Mouse (Mus musculus): ENCODE measurements around the gene Aatf. TPM values are rescaled to one million over a fixed set of nuclear protein-coding genes. Genes with fewer than 3 reads are reported as not detected.

The Aatf gene
- 49.5 to 57.7 TPM (median 51.2 TPM) in 3 replicates for total RNA-seq (2017)

DNA sequence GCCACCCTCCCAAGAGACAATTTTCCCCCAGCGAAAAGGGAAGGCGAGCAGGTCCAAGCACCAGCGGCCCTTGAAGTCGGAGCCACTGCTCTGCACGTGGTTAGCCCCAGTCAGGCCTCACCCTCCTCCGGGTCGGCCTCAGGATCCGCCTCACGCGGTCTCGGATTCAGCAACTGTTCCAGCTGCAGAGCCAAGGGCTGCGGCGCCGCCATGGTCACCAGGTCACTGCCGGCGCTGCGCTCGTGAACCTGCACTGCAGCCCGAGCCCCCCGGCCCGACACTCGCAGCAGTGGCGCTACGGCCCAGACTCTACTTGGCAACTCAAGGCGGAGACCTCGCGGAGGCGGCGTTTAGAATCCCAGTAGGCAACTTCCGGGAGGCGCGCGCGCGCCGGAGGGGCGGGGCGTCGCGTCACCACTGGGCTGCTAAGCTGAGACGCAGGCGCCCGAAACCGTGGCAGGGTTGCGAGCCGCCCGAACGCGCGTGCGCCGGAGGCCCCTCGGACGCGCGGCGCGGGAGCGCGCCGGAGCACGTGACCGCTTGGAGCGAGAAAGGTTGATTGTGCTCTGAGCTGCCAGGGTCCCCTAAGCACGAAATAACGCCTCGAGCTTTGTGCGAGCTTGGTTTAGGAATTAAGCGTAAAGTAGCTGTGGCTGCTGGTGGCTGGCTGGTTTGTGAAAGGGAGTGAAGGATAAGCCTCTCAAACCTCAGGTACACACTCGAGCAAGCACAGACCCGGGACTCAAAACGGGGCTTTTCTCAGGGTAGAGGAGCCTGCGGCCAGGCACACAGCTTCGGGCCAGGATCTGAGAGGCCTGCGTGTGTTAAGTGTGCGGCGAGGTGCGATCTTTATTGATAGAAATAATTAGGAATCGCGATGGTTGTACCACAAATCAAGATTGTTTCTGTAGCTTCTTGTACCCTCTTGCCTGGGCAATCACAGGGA, at the start of gene Aatf:
Gene Aatf, minus strand, starts transcription at position 352 of the 946 bp plus-strand sequence.
- ATAC-seq (replicated peaks; ENCODE audit: insufficient number of reproducible peaks, low FRiP score, low TSS enrichment, poor library complexity, severe bottlenecking) = peak; percentile 95

DNA sequence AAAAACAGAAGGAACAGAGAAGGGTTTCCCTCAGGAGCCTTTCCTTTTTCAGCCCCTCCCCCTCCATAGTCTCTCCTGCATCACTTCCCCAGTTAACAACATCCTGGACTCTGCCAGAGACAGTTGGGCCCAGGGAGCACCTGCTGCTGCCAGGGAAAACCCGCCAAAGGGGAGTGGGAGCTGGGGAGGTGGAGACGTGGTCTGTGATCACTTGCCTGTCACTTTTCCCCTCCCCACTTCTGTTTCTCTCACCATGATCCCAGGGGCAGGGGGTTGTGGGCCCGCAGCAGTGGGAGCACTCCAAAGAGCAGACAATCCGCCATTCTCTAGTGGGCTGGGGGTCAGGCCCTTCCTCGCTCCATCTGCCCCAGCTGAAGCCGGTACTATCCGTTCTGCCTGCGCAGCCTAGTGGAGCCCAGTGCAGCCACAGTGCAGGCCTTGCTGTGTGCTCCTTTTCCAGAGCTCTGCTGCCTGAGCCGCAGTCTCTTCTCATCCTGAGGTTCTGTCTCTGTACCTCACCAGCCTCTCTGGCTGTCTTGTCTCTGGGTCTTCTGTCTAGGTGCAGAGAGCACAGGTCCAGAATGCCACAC, 49.5 kb upstream of the Aatf start:
- no peak for ATAC-seq (replicated peaks; ENCODE audit: insufficient number of reproducible peaks, low FRiP score, low TSS enrichment, poor library complexity, severe bottlenecking)

DNA sequence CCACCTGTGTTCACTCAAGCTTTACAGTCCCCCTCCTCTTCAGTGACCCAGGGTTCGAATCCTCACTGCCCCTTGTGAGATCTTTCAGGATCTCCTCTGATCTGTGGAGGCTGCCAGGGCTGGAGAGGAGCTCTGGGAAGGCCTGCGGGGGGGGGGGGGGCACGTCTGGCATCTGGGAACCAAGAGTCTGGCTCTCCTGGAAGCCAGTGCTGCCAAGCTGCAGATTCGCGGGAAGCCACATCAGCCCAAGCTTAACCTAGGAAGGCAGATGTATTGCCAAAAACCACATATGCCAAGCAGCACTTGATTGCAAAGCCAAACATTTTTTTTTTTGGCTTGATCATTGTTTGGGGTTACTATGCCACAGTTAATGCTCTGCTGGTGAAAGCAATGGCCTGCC, 48.2 kb upstream of the Aatf start:
- no peak for ATAC-seq (replicated peaks; ENCODE audit: insufficient number of reproducible peaks, low FRiP score, low TSS enrichment, poor library complexity, severe bottlenecking)

DNA sequence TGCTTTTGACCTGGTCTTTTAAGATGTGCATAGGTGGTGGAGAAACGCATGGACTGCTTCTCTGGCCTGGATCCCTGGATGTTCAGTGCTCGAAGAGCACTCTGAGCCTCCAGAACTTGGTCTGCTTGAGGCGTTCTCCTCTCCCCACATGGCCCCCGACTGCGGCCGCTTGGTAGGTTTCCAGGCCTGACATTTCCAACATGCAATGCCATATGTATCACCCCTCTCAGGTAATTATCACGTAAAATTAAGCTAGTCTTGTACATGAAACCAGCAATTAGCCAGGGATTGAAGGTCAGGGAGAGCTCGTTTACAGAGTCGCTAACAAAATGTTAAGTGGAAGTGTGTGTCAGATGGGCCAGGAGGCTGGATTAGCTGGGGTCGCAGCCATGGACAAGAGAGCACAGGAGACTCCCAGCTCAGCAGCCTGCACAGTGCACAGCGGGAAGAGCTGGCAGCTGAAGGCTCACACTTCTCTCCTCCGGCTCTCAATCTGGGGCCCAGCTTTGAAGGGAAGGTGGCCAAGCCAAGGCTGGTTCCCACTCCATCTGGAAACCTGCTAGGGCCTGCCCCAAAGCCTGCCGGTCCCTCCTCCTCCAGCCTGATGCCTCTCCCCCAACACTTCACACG, 40.6 kb upstream of the Aatf start:
- ATAC-seq (replicated peaks; ENCODE audit: insufficient number of reproducible peaks, low FRiP score, low TSS enrichment, poor library complexity, severe bottlenecking) = no peak

DNA sequence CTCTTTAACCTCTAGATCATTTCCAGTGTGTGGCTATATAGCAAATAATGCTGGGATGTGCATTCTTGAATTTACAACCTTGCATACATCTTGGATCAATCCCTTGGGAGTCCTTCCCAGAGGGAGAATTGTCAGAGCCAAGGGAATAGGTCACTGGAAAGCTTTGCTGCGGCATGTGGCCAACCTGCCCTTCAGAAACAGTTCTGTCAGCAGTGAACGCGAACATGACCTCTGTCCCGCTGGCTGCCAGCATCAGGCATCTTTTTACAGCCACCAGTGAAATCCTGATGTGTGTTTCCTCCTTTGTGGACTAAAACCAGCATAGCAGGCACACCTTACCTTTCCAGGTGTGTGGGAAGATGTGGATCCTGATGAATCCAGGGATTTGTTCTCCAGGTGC, 38.0 kb upstream of the Aatf start:
- ATAC-seq (replicated peaks; ENCODE audit: insufficient number of reproducible peaks, low FRiP score, low TSS enrichment, poor library complexity, severe bottlenecking) = no peak

DNA sequence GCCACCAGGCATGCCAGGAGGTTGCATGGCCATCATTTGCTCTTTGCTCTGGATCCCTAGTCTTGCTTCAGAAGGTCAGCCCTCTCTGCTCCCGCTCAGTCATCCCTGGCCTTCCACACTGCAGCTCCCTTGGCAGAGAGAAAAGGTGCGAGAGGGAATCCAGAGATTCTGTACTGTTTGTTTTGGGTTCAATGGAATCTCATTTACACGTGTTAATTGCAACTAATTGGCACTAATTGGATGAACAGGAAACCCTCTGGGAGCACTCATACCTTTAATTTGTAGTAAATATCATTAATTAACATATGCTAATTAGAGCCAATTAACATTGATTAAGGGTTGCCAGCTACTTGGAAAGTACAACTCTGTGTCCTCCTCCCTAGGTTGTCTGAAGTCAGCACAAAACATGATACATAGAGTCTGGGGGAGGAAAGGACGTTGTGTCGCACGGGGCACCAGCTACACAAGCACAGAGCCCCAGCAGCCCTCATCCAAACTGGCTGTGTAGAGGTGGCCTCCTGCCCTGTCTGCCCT, 36.0 kb upstream of the Aatf start:
- ATAC-seq (replicated peaks; ENCODE audit: insufficient number of reproducible peaks, low FRiP score, low TSS enrichment, poor library complexity, severe bottlenecking) = no peak

DNA sequence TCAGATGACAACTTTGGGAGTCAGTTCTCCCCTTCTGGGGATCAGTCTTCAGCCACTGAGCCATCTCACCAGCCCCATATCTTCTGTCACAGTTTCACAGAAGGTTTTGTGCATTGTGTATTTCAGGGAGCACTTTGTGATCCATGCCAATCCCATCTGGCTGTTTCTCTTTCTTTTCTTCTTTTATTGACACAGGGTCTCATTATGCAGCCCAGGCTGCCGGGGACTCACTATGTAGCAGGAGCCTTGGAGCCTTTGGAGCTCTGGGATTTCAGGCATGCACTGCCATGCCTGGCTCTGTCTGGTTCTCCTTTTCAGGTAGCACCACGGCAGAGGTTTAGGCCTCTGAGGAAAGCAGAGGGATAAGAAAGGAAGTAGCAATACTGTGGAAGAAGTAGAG, 35.0 kb upstream of the Aatf start:
- ATAC-seq (replicated peaks; ENCODE audit: insufficient number of reproducible peaks, low FRiP score, low TSS enrichment, poor library complexity, severe bottlenecking) = no peak

DNA sequence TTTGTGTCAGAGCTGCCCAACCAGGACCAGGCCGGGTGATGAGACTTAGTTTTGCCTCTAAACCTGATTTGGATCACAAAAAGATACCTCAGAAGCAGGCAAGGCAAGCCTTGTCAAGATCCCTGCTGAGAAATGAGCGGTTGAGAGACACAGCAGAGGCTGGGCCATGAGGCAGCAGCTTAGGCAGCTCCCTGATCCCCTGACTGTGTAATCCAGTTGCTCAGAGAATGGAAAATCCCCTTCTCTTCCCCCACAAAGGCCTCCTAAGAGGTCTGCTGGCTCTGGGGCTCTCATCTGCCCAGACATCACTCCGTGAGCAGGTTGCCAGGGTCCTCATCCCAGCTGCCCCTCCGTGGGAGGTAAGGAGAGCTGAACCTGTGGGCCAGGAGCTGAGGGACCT, 26.7 kb upstream of the Aatf start:
- no peak for ATAC-seq (replicated peaks; ENCODE audit: insufficient number of reproducible peaks, low FRiP score, low TSS enrichment, poor library complexity, severe bottlenecking)

DNA sequence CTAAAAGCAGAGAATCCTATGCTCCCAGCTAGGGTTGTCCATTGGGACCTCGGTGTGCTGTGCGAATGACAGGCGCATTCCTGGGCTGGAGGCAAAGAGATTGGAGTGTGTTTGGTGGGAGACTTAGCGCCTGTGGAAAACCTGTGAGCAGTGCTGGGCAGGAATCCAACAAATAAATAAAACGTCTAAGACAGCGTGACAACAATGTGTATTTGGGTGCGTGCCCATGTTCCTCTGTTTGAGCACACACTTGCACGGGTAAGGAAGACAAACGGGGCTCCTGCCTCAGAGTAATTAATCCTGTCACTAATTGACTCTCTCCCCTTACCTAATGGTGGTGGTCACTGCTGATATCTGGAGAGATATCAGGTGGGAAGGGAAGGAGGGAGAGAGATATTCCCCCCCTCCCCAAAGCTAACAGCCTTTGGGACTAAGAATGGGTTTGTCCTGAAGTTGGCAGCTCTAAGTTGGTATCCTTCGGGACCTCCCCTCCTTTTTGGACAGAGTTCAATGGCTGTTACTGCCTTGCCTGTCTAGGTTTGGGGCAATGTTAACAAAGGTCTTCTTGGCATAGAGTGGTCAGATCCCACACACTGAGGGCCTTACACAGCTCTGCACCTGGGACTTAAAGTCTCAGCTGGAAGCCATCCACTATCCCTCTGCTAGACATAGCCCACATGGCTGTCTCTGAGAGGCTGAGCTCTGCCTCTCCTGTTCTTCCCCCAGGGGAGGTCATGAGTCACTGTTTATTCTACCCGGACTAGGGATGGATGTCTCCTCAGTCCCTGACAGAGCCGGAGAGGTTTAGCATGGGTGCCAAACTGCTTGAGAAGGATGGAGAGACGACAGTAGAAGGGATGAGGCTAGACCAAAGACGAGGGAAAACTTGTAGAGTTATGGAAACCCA, 16.7 kb upstream of the Aatf start:
- ATAC-seq (replicated peaks; ENCODE audit: insufficient number of reproducible peaks, low FRiP score, low TSS enrichment, poor library complexity, severe bottlenecking) = no peak

DNA sequence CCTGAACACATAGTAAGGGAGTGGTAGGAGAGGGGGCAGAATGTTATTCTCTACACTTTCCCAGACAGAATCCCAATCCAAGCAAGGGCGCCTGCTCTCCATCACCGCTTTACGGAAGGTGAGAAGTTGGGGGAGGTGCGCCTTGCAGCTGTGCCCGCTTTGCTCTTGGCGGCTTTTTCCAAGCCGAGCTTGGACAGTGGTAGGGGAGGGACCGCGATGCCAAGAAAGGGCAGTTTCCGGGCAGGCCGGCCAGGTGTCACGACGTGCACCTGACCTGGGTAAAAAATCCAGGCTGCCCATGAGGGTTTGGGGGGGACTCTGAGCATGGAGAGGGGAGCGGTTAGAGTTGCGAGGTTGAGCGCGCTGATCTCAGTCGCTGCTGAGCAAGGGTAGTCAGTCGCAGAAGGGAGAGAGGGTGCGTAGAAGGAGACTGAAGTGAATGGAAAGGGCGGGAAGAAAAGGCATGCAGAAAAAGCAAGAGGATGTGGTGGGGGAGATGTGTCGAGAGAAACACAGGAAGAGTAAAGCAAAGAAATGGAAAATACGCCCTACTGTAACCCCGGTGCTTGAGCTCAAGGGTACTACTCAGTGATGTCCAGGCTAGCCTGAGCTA, 15.9 kb upstream of the Aatf start:
- no peak for ATAC-seq (replicated peaks; ENCODE audit: insufficient number of reproducible peaks, low FRiP score, low TSS enrichment, poor library complexity, severe bottlenecking)

DNA sequence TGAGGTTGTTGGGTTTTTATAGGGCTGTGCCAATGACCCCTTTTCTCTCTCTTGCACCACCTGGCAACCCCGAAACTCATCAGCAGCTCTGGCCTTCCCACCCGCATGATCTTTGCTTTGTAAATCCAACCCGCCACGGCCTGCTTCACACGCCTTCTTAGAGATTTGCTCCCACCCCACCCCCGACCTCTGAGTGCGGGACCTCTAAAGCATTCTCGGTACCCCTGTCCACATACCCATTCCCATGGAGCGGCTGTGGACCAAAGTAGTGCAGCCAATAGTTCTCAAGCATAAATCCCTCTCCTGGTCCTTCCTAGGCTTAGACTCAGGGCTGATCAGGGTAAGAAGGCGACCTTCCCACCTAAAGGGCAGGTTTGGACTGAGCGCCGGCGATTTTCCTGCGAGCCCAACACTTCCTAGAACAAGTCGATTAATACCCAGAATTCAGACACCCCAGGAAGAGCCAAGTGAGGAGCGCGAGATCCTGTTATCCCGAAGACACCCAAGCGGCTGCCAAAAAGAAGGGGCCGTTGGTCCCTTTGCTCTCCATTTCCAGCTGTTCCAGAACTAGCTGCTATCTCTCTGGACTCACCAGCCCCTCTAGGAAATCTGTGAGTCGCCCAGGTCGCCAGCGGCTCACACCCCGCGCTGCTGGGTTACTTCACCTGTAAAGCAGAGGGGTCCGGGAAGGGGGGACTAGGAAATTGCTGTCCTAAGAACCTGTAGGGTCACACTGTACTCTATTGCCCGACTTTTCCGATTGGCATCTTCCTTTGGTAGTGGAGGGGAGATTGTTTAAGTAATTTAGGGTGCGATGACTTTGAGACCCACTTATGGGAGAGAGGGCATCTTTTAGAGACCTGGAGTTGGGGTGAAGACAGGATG, 13.9 kb upstream of the Aatf start:
- no peak for ATAC-seq (replicated peaks; ENCODE audit: insufficient number of reproducible peaks, low FRiP score, low TSS enrichment, poor library complexity, severe bottlenecking)

DNA sequence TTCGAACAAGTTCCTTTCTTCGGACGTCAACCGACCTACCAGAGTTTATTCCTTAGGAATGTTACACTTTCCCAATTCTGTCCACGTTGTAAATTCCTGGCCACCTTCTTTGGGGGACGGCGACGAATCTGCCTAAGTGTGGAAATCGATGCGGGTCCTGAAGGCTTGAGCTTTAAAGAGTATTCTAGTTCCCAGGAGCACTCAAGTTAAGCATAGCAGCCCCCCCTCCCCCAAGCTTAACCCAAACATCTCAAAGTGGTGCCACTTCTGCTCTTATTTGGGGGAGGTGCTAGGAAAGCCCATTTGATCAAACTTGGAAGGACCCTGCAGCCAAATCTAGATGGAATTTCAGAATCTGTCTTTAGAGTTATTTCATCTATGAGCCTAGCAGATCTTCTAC, 13.1 kb upstream of the Aatf start:
- ATAC-seq (replicated peaks; ENCODE audit: insufficient number of reproducible peaks, low FRiP score, low TSS enrichment, poor library complexity, severe bottlenecking) = no peak

DNA sequence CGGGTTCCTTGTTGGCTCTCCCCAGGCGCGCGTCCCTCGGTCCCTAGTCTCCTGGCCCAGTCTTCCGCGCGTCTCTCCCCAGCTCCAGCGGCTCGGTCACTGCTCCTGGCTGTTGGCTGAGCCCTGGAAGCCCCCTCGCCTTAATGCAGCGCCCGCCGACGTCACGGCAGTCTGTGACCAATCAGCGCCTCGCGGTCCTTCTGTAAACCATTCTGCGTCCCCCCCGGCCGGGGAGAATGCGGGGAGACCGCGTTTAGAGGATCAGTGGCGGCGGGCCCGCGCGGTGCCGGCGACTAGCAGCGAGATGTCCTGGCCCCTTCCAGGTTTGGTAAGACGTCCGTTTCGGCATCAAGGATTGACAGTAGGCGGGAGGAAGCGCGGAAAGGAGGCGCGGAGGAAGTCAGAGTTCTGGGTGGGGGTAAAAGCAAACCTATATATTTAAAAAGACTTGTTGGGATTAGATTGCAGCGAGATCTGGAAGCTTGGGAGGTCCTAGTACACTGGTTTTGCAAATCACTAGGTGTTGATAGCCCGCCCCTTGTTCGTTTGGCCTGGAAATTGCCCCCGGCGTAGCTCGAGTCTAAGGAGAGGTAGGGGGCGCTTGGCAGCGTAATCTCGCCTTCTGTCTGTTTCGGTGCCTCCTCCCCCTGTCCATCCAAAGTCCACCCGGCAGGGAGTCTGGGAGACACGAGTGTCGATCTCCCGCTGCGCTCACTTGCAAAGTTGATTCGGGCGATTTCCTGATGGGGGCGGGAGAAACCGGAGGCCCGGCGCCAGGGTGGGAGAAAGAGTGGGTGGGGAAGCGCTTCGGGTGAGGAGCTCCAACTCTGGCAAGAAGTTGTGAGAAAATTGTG, 12.3 kb upstream of the Aatf start, which contains the start of gene Lhx1:
Gene Lhx1, minus strand, starts transcription at position 115 of the 854 bp plus-strand sequence.
- no peak for ATAC-seq (replicated peaks; ENCODE audit: insufficient number of reproducible peaks, low FRiP score, low TSS enrichment, poor library complexity, severe bottlenecking)

DNA sequence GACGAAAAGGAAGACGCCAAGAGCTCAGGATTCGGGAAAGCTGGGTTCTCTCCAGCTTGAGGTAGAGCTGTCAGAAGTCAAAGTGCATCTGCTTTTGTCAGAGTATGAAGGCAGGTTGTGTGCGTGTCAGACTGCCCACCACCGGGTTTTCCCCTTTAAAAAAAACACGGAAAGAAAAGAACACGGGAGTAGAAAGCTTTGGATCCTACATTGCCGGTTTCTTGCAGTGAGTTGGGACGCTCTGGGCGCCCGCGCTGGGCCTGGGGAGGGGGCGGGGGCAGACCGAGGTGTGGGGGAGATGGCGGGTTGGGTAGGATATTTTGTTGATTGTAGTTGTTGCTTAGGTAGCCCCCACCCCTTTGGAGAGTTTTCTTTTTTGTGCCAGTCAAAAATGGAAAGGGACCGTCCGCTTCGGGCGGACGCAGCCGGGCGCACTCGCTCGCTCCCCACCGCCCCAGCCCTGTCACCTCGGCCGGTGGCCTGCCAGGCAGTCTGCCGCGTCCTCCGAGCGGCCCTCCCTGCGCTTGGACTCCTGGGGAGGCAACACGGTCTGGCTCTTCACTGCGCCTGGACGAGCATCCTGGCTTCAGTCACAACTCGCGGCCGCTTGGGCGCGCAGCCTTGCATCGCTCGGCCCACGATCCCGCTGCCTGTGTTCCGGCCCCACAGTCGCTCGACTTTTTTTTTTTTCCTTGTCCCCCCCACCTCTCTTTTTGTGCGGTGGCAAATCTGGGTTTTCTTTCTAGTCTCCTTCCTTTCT, 11.4 kb upstream of the Aatf start:
- no peak for ATAC-seq (replicated peaks; ENCODE audit: insufficient number of reproducible peaks, low FRiP score, low TSS enrichment, poor library complexity, severe bottlenecking)

DNA sequence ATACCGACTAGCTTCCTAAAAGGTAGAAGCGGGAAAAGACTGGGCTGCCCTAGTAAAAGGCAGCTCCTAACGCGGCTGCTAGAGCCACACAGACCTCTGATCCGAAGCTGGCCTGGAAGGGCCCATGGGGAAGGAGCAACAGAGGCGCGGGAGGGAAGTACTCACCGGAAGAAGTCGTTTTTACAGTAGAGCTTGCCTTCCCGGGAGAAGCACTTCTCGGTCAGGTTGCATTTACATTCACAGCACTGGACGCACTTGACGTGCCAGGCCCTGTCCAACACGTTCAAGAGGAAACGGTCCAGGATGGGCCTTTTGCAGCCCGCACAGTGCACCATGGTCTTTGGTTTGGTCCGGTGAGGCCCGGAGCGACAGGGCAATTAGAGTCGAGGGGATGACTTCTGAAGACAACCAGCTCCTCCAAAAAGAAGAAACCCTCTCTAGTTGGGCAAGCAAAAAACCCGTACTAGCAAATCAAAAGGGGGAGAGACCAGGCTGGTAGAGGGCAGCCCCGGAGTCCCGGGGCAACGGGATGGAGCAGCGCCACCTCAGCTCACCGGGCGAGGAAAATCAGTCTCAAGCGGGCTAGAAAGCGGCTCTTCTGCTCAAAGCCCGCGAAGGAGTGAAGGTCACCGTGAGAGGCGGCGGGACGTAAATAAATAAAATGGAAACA, 10.7 kb upstream of the Aatf start:
- ATAC-seq (replicated peaks; ENCODE audit: insufficient number of reproducible peaks, low FRiP score, low TSS enrichment, poor library complexity, severe bottlenecking) = no peak

Measured in monocyte, adult 5-6 weeks (primary cell).